Mouse (Mus musculus): ENCODE data around the gene Kdm1b. TPM values are rescaled to one million over a fixed set of nuclear protein-coding genes. Genes with fewer than 3 reads are reported as not detected.

Kdm1b gene
- polyA plus RNA-seq, 1 experiment from 2014 or later = 23.9 TPM

- Histone ChIP-seq H3K27ac (no peak overlapping the region), H3K27me3 (no peaks in the 10 kb centered on the region), H3K9ac (no peak overlapping the region), H3K4me3 (replicated peaks) (no peak overlapping the region), H3K9me3 (no peaks in the 10 kb centered on the region), H3K4me2 (no peak overlapping the region), H3K36me3 (replicated peaks) (peaks cover 50% of the 10 kb centered on the region), H3K4me1 (no peaks in the 10 kb centered on the region)
- WGBS = 96% methylated on average over 10 of the region's 10 CpGs
- no peak for ATAC-seq (ENCODE audit: low FRiP score)
Observed at GRCm38 (mm10) chr13:47066516-47066915, 23.2 kb downstream of the Kdm1b start.

- H3K27ac ChIP-seq = no peak overlapping the region
- peaks cover 53% of the 10 kb centered on the region for H3K36me3 ChIP-seq (replicated peaks)
- no peak overlapping the region for H3K4me3 ChIP-seq (replicated peaks)
- H3K27me3 ChIP-seq = no peaks in the 10 kb centered on the region
- no peaks in the 10 kb centered on the region for H3K9me3 ChIP-seq
- WGBS = 95% methylated on average over 6 of the region's 6 CpGs
- ATAC-seq (ENCODE audit: low FRiP score) = no peak
- H3K4me1 ChIP-seq = no peaks in the 10 kb centered on the region
- no peak overlapping the region for H3K4me2 ChIP-seq
- H3K9ac ChIP-seq = no peak overlapping the region
Observed at GRCm38 (mm10) chr13:47067001-47067400, 23.7 kb downstream of the Kdm1b start.

GRCm38 (mm10) chr13:47070329-47071080 lies 27.2 kb downstream of the Kdm1b start:
- Histone ChIP-seq H3K9ac (no peak overlapping the region), H3K9me3 (no peaks in the 10 kb centered on the region), H3K36me3 (replicated peaks) (peaks cover 59% of the 10 kb centered on the region), H3K27me3 (no peaks in the 10 kb centered on the region), H3K4me2 (no peak overlapping the region), H3K4me3 (replicated peaks) (no peak overlapping the region), H3K4me1 (no peaks in the 10 kb centered on the region), H3K27ac (no peak overlapping the region)
- 84% methylated on average over 15 of the region's 15 CpGs for WGBS
- ATAC-seq (ENCODE audit: low FRiP score) = no peak

- H3K9me3 ChIP-seq = no peaks in the 10 kb centered on the region
- no peak overlapping the region for H3K4me3 ChIP-seq (replicated peaks)
- H3K4me2 ChIP-seq = no peak overlapping the region
- no peak for ATAC-seq (ENCODE audit: low FRiP score)
- no peak overlapping the region for H3K27ac ChIP-seq
- WGBS = 91% methylated on average over 13 of the region's 13 CpGs
- no peaks in the 10 kb centered on the region for H3K27me3 ChIP-seq
- no peak overlapping the region for H3K9ac ChIP-seq
- no peaks in the 10 kb centered on the region for H3K4me1 ChIP-seq
- peaks cover 55% of the 10 kb centered on the region for H3K36me3 ChIP-seq (replicated peaks)
Observed at GRCm38 (mm10) chr13:47071871-47072270, 28.6 kb downstream of the Kdm1b start.

- Histone ChIP-seq H3K9me3 (no peaks in the 10 kb centered on the region), H3K36me3 (replicated peaks) (peaks cover 54% of the 10 kb centered on the region), H3K4me1 (no peaks in the 10 kb centered on the region), H3K27me3 (no peaks in the 10 kb centered on the region), H3K4me3 (replicated peaks) (no peak overlapping the region), H3K9ac (no peak overlapping the region), H3K27ac (no peak overlapping the region), H3K4me2 (no peak overlapping the region)
- WGBS = 92% methylated on average over 5 of the region's 5 CpGs
- ATAC-seq (ENCODE audit: low FRiP score) = no peak
Observed at GRCm38 (mm10) chr13:47072484-47072883, 29.2 kb downstream of the Kdm1b start.

- H3K4me3 ChIP-seq (replicated peaks) = no peak overlapping the region
- no peaks in the 10 kb centered on the region for H3K4me1 ChIP-seq
- no peak overlapping the region for H3K9ac ChIP-seq
- peaks cover 68% of the 10 kb centered on the region for H3K36me3 ChIP-seq (replicated peaks)
- H3K27ac ChIP-seq = no peak overlapping the region
- H3K4me2 ChIP-seq = no peak overlapping the region
- no peaks in the 10 kb centered on the region for H3K9me3 ChIP-seq
- no peaks in the 10 kb centered on the region for H3K27me3 ChIP-seq
- no peak for ATAC-seq (ENCODE audit: low FRiP score)
- WGBS = 88% methylated on average over 5 of the region's 5 CpGs
Observed at GRCm38 (mm10) chr13:47076156-47076555, 32.9 kb downstream of the Kdm1b start.

- Histone ChIP-seq H3K4me1 (no peaks in the 10 kb centered on the region), H3K4me3 (replicated peaks) (no peak overlapping the region), H3K9ac (no peak overlapping the region), H3K9me3 (no peaks in the 10 kb centered on the region), H3K27ac (no peak overlapping the region), H3K27me3 (no peaks in the 10 kb centered on the region), H3K4me2 (no peak overlapping the region), H3K36me3 (replicated peaks) (peaks cover 73% of the 10 kb centered on the region)
- no peak for ATAC-seq (ENCODE audit: low FRiP score)
Observed at GRCm38 (mm10) chr13:47077367-47077766, 34.1 kb downstream of the Kdm1b start.

GRCm38 (mm10) chr13:47078799-47079198 lies 35.5 kb downstream of the Kdm1b start:
- Histone ChIP-seq H3K27me3 (no peaks in the 10 kb centered on the region), H3K9ac (no peak overlapping the region), H3K9me3 (no peaks in the 10 kb centered on the region), H3K4me2 (no peak overlapping the region), H3K27ac (no peak overlapping the region), H3K36me3 (replicated peaks) (peaks cover 70% of the 10 kb centered on the region), H3K4me3 (replicated peaks) (no peak overlapping the region), H3K4me1 (no peaks in the 10 kb centered on the region)
- whole genome bisulfite sequencing = 67% methylated on average over 5 of the region's 5 CpGs
- ATAC-seq (ENCODE audit: low FRiP score) = no peak

- no peak overlapping the region for H3K4me3 ChIP-seq (replicated peaks)
- H3K9me3 ChIP-seq = no peaks in the 10 kb centered on the region
- no peak for ATAC-seq (ENCODE audit: low FRiP score)
- no peak overlapping the region for H3K27ac ChIP-seq
- WGBS = 90% methylated on average over 4 of the region's 4 CpGs
- H3K4me1 ChIP-seq = no peaks in the 10 kb centered on the region
- H3K36me3 ChIP-seq (replicated peaks) = peaks cover 68% of the 10 kb centered on the region
- no peak overlapping the region for H3K9ac ChIP-seq
- H3K27me3 ChIP-seq = no peaks in the 10 kb centered on the region
- H3K4me2 ChIP-seq = no peak overlapping the region
Observed at GRCm38 (mm10) chr13:47080905-47081505, 37.7 kb downstream of the Kdm1b start.

- H3K36me3 ChIP-seq (replicated peaks) = peaks cover 51% of the 10 kb centered on the region
- WGBS = 97% methylated on average over 1 of the region's 1 CpGs
- ATAC-seq (ENCODE audit: low FRiP score) = no peak
Observed at GRCm38 (mm10) chr13:47088433-47088832, 45.1 kb downstream of the Kdm1b start.

GRCm38 (mm10) chr13:47089271-47089670 lies 46.0 kb downstream of the Kdm1b start:
- Histone ChIP-seq H3K27ac (no peak overlapping the region), H3K9ac (no peak overlapping the region), H3K27me3 (no peaks in the 10 kb centered on the region), H3K4me2 (no peak overlapping the region), H3K4me3 (replicated peaks) (no peak overlapping the region), H3K9me3 (no peaks in the 10 kb centered on the region), H3K36me3 (replicated peaks) (peaks cover 58% of the 10 kb centered on the region), H3K4me1 (no peaks in the 10 kb centered on the region)
- no peak for ATAC-seq (ENCODE audit: low FRiP score)
- 85% methylated on average over 2 of the region's 2 CpGs for WGBS

More at GRCm38 (mm10) chr13:47088433-47088832, 45.1 kb downstream of the Kdm1b start:
- Histone ChIP-seq H3K4me3 (replicated peaks) (no peak overlapping the region), H3K27me3 (no peaks in the 10 kb centered on the region), H3K9me3 (no peaks in the 10 kb centered on the region), H3K4me1 (no peaks in the 10 kb centered on the region), H3K4me2 (no peak overlapping the region), H3K9ac (no peak overlapping the region), H3K27ac (no peak overlapping the region)

- WGBS = 84% methylated on average over 2 of the region's 2 CpGs
- H3K9ac ChIP-seq = no peak overlapping the region
- no peak overlapping the region for H3K4me3 ChIP-seq (replicated peaks)
- H3K36me3 ChIP-seq (replicated peaks) = peaks cover 69% of the 10 kb centered on the region
- H3K27me3 ChIP-seq = no peaks in the 10 kb centered on the region
- H3K27ac ChIP-seq = no peak overlapping the region
- H3K4me2 ChIP-seq = no peak overlapping the region
- ATAC-seq (ENCODE audit: low FRiP score) = no peak
- H3K9me3 ChIP-seq = no peaks in the 10 kb centered on the region
- no peaks in the 10 kb centered on the region for H3K4me1 ChIP-seq
Observed at GRCm38 (mm10) chr13:47093791-47094190, 50.5 kb downstream of the Kdm1b start.

- Histone ChIP-seq H3K9me3 (no peaks in the 10 kb centered on the region), H3K36me3 (replicated peaks) (peaks cover 76% of the 10 kb centered on the region), H3K4me1 (no peaks in the 10 kb centered on the region), H3K4me2 (no peak overlapping the region), H3K27ac (no peak overlapping the region), H3K4me3 (replicated peaks) (no peak overlapping the region), H3K27me3 (no peaks in the 10 kb centered on the region), H3K9ac (no peak overlapping the region)
- WGBS = 92% methylated on average over 2 of the region's 2 CpGs
- no peak for ATAC-seq (ENCODE audit: low FRiP score)
Observed at GRCm38 (mm10) chr13:47096591-47096990, 53.3 kb downstream of the Kdm1b start.
